Mouse (Mus musculus) c-Kit-negative CD71-positive TER-119-positive erythroid progenitor cells, embryonic 14.5 days (primary cell): Measurements from ENCODE around the gene Plcg2.
A peak's percentile ranks its signal among the peaks of the same experiment; 100 is the strongest.

Source experiments
- DNase-seq: peaks from one replicate; pipeline ENCODE4 v3.0.0-alpha.2; 2013; ENCODE audit warnings: low read depth, low spot score

Plcg2 gene

GRCm38 (mm10) chr8:117547945-117548344 lies 49.9 kb downstream of the Plcg2 start:
- no peak for DNase-seq

GRCm38 (mm10) chr8:117548453-117548852 lies 50.4 kb downstream of the Plcg2 start:
- DNase-seq = no peak

GRCm38 (mm10) chr8:117550529-117550928 lies 52.4 kb downstream of the Plcg2 start:
- DNase-seq = no peak

GRCm38 (mm10) chr8:117561014-117561413 lies 62.9 kb downstream of the Plcg2 start:
- DNase-seq = no peak

- no peak for DNase-seq
Observed at GRCm38 (mm10) chr8:117561735-117562361, 63.8 kb downstream of the Plcg2 start.

- no peak for DNase-seq
Observed at GRCm38 (mm10) chr8:117562445-117563014, 64.4 kb downstream of the Plcg2 start.

- peak; percentile 29 for DNase-seq
Observed at GRCm38 (mm10) chr8:117569409-117569808, 71.3 kb downstream of the Plcg2 start.

GRCm38 (mm10) chr8:117576291-117576785 lies 78.2 kb downstream of the Plcg2 start:
- DNase-seq = no peak

- no peak for DNase-seq
Observed at GRCm38 (mm10) chr8:117577059-117577458, 79.0 kb downstream of the Plcg2 start.

- DNase-seq = no peak
Observed at GRCm38 (mm10) chr8:117577883-117578282, 79.8 kb downstream of the Plcg2 start.

- no peak for DNase-seq
Observed at GRCm38 (mm10) chr8:117578856-117579255, 80.8 kb downstream of the Plcg2 start.

GRCm38 (mm10) chr8:117593862-117594261 lies 95.8 kb downstream of the Plcg2 start:
- DNase-seq = no peak

GRCm38 (mm10) chr8:117595001-117595400 lies 96.9 kb downstream of the Plcg2 start:
- no peak for DNase-seq

- no peak for DNase-seq
Observed at GRCm38 (mm10) chr8:117596777-117597176, 98.7 kb downstream of the Plcg2 start.

- DNase-seq = no peak
Observed at GRCm38 (mm10) chr8:117600839-117601238, 102.7 kb downstream of the Plcg2 start.

GRCm38 (mm10) chr8:117604101-117604500 lies 106.0 kb downstream of the Plcg2 start:
- DNase-seq = no peak

- DNase-seq = no peak
Observed at GRCm38 (mm10) chr8:117604671-117605070, 106.6 kb downstream of the Plcg2 start.

- no peak for DNase-seq
Observed at GRCm38 (mm10) chr8:117605201-117605600, 107.1 kb downstream of the Plcg2 start.

GRCm38 (mm10) chr8:117610506-117610905 lies 112.4 kb downstream of the Plcg2 start:
- DNase-seq = no peak

GRCm38 (mm10) chr8:117612861-117613260 lies 114.8 kb downstream of the Plcg2 start:
- no peak for DNase-seq

GRCm38 (mm10) chr8:117626040-117626838 lies 128.1 kb downstream of the Plcg2 start:
- no peak for DNase-seq

GRCm38 (mm10) chr8:117627096-117627495 lies 129.0 kb downstream of the Plcg2 start:
- DNase-seq = no peak

GRCm38 (mm10) chr8:117632532-117632931 lies 134.4 kb downstream of the Plcg2 start:
- no peak for DNase-seq
